9 mouse cellular contexts compared by ENCODE assay signal in genomic region chr7:142430160-142430678, GRCm38 (mm10). TPM values are rescaled to one million over a fixed set of nuclear protein-coding genes. Genes with fewer than 3 reads are reported as not detected.
DNase-seq lines count a peak whose midpoint lies in the region; ATAC-seq and TF ChIP-seq lines count a peak whose summit lies in the region.
"Had no signal": no experiment of that assay in that cellular context is flagged by ENCODE, and none has a peak within 500 bp of the region (broad histone marks: within the 10 kb centered on the region; RNA-seq: fewer than 3 reads in every experiment).

No protein-coding gene starts in this region.

- H3K4me1 ChIP-seq in midbrain, embryonic 16.5 days (ENCODE audit: control insufficient read depth, insufficient read depth, low read length): 0 out of 2 replicates have a peak, but pooled peaks cover 2% of the 10 kb centered on the region

- no peaks in the 10 kb centered on the region for H3K36me3 ChIP-seq in C2C12 (ENCODE audit: control insufficient read depth, insufficient read depth)
- H3K36me3 ChIP-seq in midbrain, embryonic 16.5 days (ENCODE audit: control insufficient read depth, insufficient read depth, low read length): no peaks in the 10 kb centered on the region
- H3K36me3 ChIP-seq: G1E had no signal

- H3K9me3 ChIP-seq in midbrain, embryonic 16.5 days (replicated peaks; ENCODE audit: control insufficient read depth, low read length, poor library complexity, severe bottlenecking): no peaks in the 10 kb centered on the region
- H3K9me3 ChIP-seq: G1E had no signal

- no peaks in the 10 kb centered on the region for H3K27me3 ChIP-seq in C2C12 (ENCODE audit: control insufficient read depth, insufficient read depth, insufficient read length)
- H3K27me3 ChIP-seq in midbrain, embryonic 16.5 days (ENCODE audit: control insufficient read depth, insufficient read depth, low read depth, low read length): no peaks in the 10 kb centered on the region

- WGBS in midbrain, embryonic 16.5 days: 48% methylated on average over 12 of the region's 12 CpGs

- no peak overlapping the region for H3K27ac ChIP-seq in midbrain, embryonic 16.5 days (ENCODE audit: low read length)

- H3ac ChIP-seq in C2C12 (ENCODE audit: control insufficient read depth, insufficient read length, low read depth): no peak overlapping the region

- peak; percentile 73 for ATAC-seq in midbrain, embryonic 16.5 days
- no peak for ATAC-seq in monocyte, adult 5-6 weeks (replicated peaks; ENCODE audit: insufficient number of reproducible peaks, low FRiP score, low TSS enrichment, poor library complexity, severe bottlenecking)

- H3K79me3 ChIP-seq in C2C12 (ENCODE audit: low read depth): no peaks in the 10 kb centered on the region

- no peak overlapping the region for H3K4me3 ChIP-seq in C2C12 (ENCODE audit: insufficient read depth, poor library complexity, severe bottlenecking)
- no peak overlapping the region for H3K4me3 ChIP-seq in midbrain, embryonic 16.5 days (ENCODE audit: low read depth, low read length)

- H3K9ac ChIP-seq in midbrain, embryonic 16.5 days (ENCODE audit: low read depth, low read length): no peak overlapping the region

- no peak for TF ChIP-seq CTCF in C2C12 (IDR thresholded peaks at IDR 0.05; ENCODE audit: control insufficient read depth, insufficient read depth, insufficient read length)

- peak; percentile 65 for DNase-seq in gastrocnemius, postnatal 10 days
- DNase-seq in gastrocnemius, adult 18-20 months (ENCODE audit: low spot score): no peak
- peak; percentile 21 for DNase-seq in forelimb bud, embryonic 11.5 days (ENCODE audit: low read depth, low spot score)
- DNase-seq in layer of hippocampus, postnatal 36 days: peak; percentile 38 to 42
- no peak for DNase-seq in urinary bladder, postnatal 36 days (ENCODE audit: low spot score in 2 of 2)

- H3K4me2 ChIP-seq in midbrain, embryonic 16.5 days (ENCODE audit: low read length): no peak overlapping the region

- no peaks in the 10 kb centered on the region for H3K79me2 ChIP-seq in C2C12 (ENCODE audit: control insufficient read depth, insufficient read depth)

TF ChIP-seq in C2C12, 6 proteins besides CTCF, POLR2A, EP300 and RAD21:
- peak; percentile 82 for TF ChIP-seq MYOD1 (IDR thresholded peaks at IDR 0.05; ENCODE audit: control insufficient read depth, insufficient read length, low read depth)
- TF ChIP-seq FOSL1 (IDR thresholded peaks at IDR 0.05; ENCODE audit: insufficient read depth, low read length, poor library complexity, severe bottlenecking): no peak

RNA-seq across cellular contexts. Expression of gene Syt8, which starts 4.4 kb away (rescaled TPM):
- total RNA-seq in gastrocnemius, postnatal 10 days (2021): under 1 TPM in 1 of 2 experiments, not detected in 1; 0.36 TPM
- total RNA-seq in gastrocnemius, adult 18-20 months (2021): not detected
- 0.07 TPM for polyA plus RNA-seq in C2C12 (2012; fragmentation: generic; extraction: Trizol)
- total RNA-seq in layer of hippocampus, postnatal 36 days (2021): not detected
- polyA plus RNA-seq in midbrain, embryonic 16.5 days (2015; fragmentation: Nextera tagmentation; extraction: Ambion mirVana): not detected in 2 replicates
- not detected in 3 replicates for total RNA-seq in monocyte, adult 5-6 weeks (2017)
- polyA plus RNA-seq: G1E had no signal

RNA-seq across cellular contexts. Expression of gene Tnni2, which starts 11.4 kb away (rescaled TPM):
- total RNA-seq in gastrocnemius, postnatal 10 days (2021): over 10,000 TPM; 11,296 to 12,937 TPM
- total RNA-seq in gastrocnemius, adult 18-20 months (2021): over 10,000 TPM; 19,257 to 20,060 TPM
- polyA plus RNA-seq in C2C12 (2012; fragmentation: generic; extraction: Trizol): 7.5 TPM
- not detected for total RNA-seq in layer of hippocampus, postnatal 36 days (2021)
- 0.51 and 0.78 TPM in 2 replicates for polyA plus RNA-seq in midbrain, embryonic 16.5 days (2015; fragmentation: Nextera tagmentation; extraction: Ambion mirVana)
- 7.5 to 20.6 TPM (median 11.3 TPM) in 3 replicates for total RNA-seq in monocyte, adult 5-6 weeks (2017)

RNA-seq across cellular contexts. Expression of gene Lsp1, which starts 30.4 kb away (rescaled TPM):
- 10 to 100 TPM; 14.4 to 24.4 TPM for total RNA-seq in gastrocnemius, postnatal 10 days (2021)
- total RNA-seq in gastrocnemius, adult 18-20 months (2021): 10 to 100 TPM; 30.3 to 38.4 TPM
- 96.1 TPM for polyA plus RNA-seq in C2C12 (2012; fragmentation: generic; extraction: Trizol)
- 1 to 10 TPM; 1.2 to 3.4 TPM for total RNA-seq in layer of hippocampus, postnatal 36 days (2021)
- 4.8 and 5.1 TPM in 2 replicates for polyA plus RNA-seq in midbrain, embryonic 16.5 days (2015; fragmentation: Nextera tagmentation; extraction: Ambion mirVana)
- 1,011 to 1,374 TPM (median 1,247 TPM) in 3 replicates for total RNA-seq in monocyte, adult 5-6 weeks (2017)

RNA-seq across cellular contexts. Expression of gene Ctsd, which starts 42.4 kb away (rescaled TPM):
- 100 to 1,000 TPM; 249 to 254 TPM for total RNA-seq in gastrocnemius, postnatal 10 days (2021)
- total RNA-seq in gastrocnemius, adult 18-20 months (2021): 100 to 1,000 TPM; 445 to 450 TPM
- 384 TPM for polyA plus RNA-seq in C2C12 (2012; fragmentation: generic; extraction: Trizol)
- total RNA-seq in layer of hippocampus, postnatal 36 days (2021): 100 to 1,000 TPM; 289 to 292 TPM
- polyA plus RNA-seq in midbrain, embryonic 16.5 days (2015; fragmentation: Nextera tagmentation; extraction: Ambion mirVana): 243 and 289 TPM in 2 replicates
- total RNA-seq in monocyte, adult 5-6 weeks (2017): 304 to 518 TPM (median 326 TPM) in 3 replicates

RNA-seq across cellular contexts. Expression of gene Gm49369, which starts 47.8 kb away (rescaled TPM):
- total RNA-seq in gastrocnemius, postnatal 10 days (2021): 1 to 10 TPM in 1 of 2 experiments, not detected in 1; 1.0 TPM
- total RNA-seq in gastrocnemius, adult 18-20 months (2021): 1 to 10 TPM; 1.1 to 2.4 TPM
- not detected for polyA plus RNA-seq in C2C12 (2012; fragmentation: generic; extraction: Trizol)
- not detected for total RNA-seq in layer of hippocampus, postnatal 36 days (2021)
- 2.5 and 3.4 TPM in 2 replicates for polyA plus RNA-seq in midbrain, embryonic 16.5 days (2015; fragmentation: Nextera tagmentation; extraction: Ambion mirVana)
- 242 to 452 TPM (median 290 TPM) in 3 replicates for total RNA-seq in monocyte, adult 5-6 weeks (2017)

Comparison
In these comparisons a context has a peak if more than half of its experiments do, and no peak if none do; other contexts are left out.
1. DNase-seq: peak in gastrocnemius, postnatal 10 days (single experiment), forelimb bud, embryonic 11.5 days (single experiment) and layer of hippocampus, postnatal 36 days (2 of 2); none in gastrocnemius, adult 18-20 months (single experiment) and urinary bladder, postnatal 36 days (0 of 2).
2. RNA of gene Tnni2, which starts 11.4 kb away (total RNA-seq): 19,257 to 20,060 TPM in gastrocnemius, adult 18-20 months and 11,296 to 12,937 TPM in gastrocnemius, postnatal 10 days; 7.5 to 20.6 TPM in monocyte, adult 5-6 weeks and not detected in layer of hippocampus, postnatal 36 days; every median in the first group is over 100 times any median in the second.
3. RNA of gene Lsp1, which starts 30.4 kb away (total RNA-seq): 1,011 to 1,374 TPM in monocyte, adult 5-6 weeks; 30.3 to 38.4 TPM in gastrocnemius, adult 18-20 months, 14.4 to 24.4 TPM in gastrocnemius, postnatal 10 days and 1.2 to 3.4 TPM in layer of hippocampus, postnatal 36 days; every median in the first group is over 10 times any median in the second.